ENCODE assay signal across 21 mouse cellular contexts in the genomic region with DNA sequence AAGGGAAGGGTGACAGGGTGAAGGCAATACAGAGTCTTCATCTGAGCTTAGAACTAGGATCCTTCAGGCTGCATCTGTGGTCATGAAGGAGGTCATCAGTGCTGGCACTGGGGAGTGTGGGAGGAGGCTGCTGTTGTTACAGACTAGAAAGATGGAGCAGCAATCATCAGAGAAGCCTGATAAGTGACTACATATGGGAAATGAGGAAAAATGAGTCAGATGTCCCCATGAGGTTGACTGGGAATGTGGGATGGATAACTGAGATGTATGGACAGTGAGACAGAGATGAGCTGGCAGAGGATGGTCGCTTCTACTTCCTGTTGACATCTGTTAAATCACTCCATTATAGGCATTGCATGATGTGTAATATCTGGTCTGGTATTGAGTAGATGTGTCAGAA.
DNase-seq lines count a peak whose midpoint lies in the region; TF ChIP-seq lines count a peak whose summit lies in the region.
"Had no signal": no experiment of that assay in that cellular context is flagged by ENCODE, and none has a peak within 500 bp of the region (broad histone marks: within the 10 kb centered on the region; RNA-seq: fewer than 3 reads in every experiment).

No protein-coding gene starts in this region.

- H3K79me3 ChIP-seq in C2C12 (ENCODE audit: low read depth) = no peaks in the 10 kb centered on the region

- no peak overlapping the region for H3K4me3 ChIP-seq in C2C12 (ENCODE audit: insufficient read depth, poor library complexity, severe bottlenecking)
- H3K4me3 ChIP-seq: embryonic facial prominence, embryonic 13.5 days; embryonic facial prominence, embryonic 15.5 days; forebrain, embryonic 13.5 days; forebrain, embryonic 15.5 days had no signal

- H3K79me2 ChIP-seq in C2C12 (ENCODE audit: control insufficient read depth, insufficient read depth) = no peaks in the 10 kb centered on the region

- DNase-seq in NIH3T3 (ENCODE audit: low read depth) = peak; percentile 51
- DNase-seq in T-cell, adult 2 months (ENCODE audit: low spot score) = no peak
- no peak for DNase-seq in ovary, postnatal 36 days (ENCODE audit: low spot score)
- DNase-seq in frontal cortex, postnatal 14 days (ENCODE audit: low spot score in 2 of 2) = no peak
- DNase-seq: adrenal gland, adult 8-10 months; adrenal gland, postnatal 14 days; adrenal gland, postnatal 36 days; B cell, adult 2 months; cerebellum, adult 11 months; cerebellum, adult 18-20 months; cerebellum, adult 8-10 months; cerebellum, adult 9-11 months; cerebellum, postnatal 14 days; cerebellum, postnatal 36 days; embryo, embryonic 11 days; forebrain, postnatal 0 days had no signal

- no peaks in the 10 kb centered on the region for H3K27me3 ChIP-seq in C2C12 (ENCODE audit: control insufficient read depth, insufficient read depth, insufficient read length)
- H3K27me3 ChIP-seq: embryonic facial prominence, embryonic 13.5 days; embryonic facial prominence, embryonic 15.5 days; forebrain, embryonic 13.5 days; forebrain, embryonic 15.5 days had no signal

- no peak for TF ChIP-seq CTCF in C2C12 (IDR thresholded peaks at IDR 0.05; ENCODE audit: control insufficient read depth, insufficient read depth, insufficient read length)

- no peaks in the 10 kb centered on the region for H3K36me3 ChIP-seq in C2C12 (ENCODE audit: control insufficient read depth, insufficient read depth)
- H3K36me3 ChIP-seq: embryonic facial prominence, embryonic 13.5 days; embryonic facial prominence, embryonic 15.5 days; forebrain, embryonic 15.5 days had no signal

- H3ac ChIP-seq in C2C12 (ENCODE audit: control insufficient read depth, insufficient read length, low read depth) = no peak overlapping the region

TF ChIP-seq in C2C12, 6 proteins besides CTCF, POLR2A, EP300 and RAD21:
- TF ChIP-seq MYOD1 (IDR thresholded peaks at IDR 0.05; ENCODE audit: control insufficient read depth, insufficient read length, low read depth) (peak; percentile 44), MAX (IDR thresholded peaks at IDR 0.05) (no peak)
TF ChIP-seq in C2C12: peak in this region for 1.
